Mouse (Mus musculus): ENCODE results near the gene Gm11541. TPM values are rescaled to one million over a fixed set of nuclear protein-coding genes. Genes with fewer than 3 reads are reported as not detected.
"Not testable (repeated sequence)": the region's sequence is repeated elsewhere in the genome, so short reads cannot be mapped to it uniquely, and the experiment has no call there.

Gene Gm11541
- polyA plus RNA-seq, 1 experiment from 2014 or later = 0.13 TPM

DNA sequence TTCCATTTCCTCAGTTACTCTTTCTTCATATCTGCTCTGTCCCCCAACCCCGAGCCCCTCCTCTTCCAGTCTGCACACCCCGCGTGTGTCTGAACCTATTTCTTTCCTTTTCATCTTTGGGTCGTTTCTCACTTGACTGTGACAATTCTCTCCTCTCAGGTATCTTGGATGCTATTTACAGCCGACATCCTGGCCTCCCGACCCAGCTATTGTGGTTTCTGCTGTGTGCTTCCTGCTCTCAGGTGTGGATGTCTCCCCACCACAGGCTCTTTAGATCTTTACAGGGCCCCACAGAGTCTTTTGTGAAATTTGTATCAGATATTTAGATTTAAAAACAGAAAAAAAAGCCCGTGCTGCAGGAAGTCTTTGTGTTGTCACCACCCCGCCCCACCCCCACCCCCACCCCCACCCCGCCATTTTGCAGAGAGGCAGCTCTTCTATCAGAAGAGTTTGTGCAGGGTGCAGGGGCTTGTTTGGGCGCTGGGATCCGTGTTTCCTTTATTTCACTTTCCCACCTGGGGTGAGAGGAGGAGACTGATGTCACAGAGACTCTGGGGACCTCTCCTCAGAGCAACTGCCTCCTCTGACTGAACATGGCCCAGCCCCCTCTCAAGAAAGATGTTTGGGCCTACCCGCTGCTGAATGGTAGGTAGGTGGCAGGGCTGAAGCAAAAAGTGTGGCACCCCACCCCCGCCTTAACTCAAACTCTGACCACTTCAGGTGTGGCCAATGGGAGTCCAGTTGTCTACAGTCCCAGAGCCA, 6.4 kb downstream of the Gm11541 start:
- peak; percentile 91 for DNase-seq (ENCODE audit: low spot score)

- DNase-seq (ENCODE audit: low spot score) = peak; percentile 43
Measured at GRCm38 (mm10) chr11:94697140-94697539, 7.2 kb downstream of the Gm11541 start.

- DNase-seq (ENCODE audit: low spot score) = peak; percentile 64
Measured at GRCm38 (mm10) chr11:94695508-94695907, 8.8 kb downstream of the Gm11541 start.

GRCm38 (mm10) chr11:94692502-94692901, 11.8 kb downstream of the Gm11541 start:
- DNase-seq (ENCODE audit: low spot score) = not testable (repeated sequence)

DNA sequence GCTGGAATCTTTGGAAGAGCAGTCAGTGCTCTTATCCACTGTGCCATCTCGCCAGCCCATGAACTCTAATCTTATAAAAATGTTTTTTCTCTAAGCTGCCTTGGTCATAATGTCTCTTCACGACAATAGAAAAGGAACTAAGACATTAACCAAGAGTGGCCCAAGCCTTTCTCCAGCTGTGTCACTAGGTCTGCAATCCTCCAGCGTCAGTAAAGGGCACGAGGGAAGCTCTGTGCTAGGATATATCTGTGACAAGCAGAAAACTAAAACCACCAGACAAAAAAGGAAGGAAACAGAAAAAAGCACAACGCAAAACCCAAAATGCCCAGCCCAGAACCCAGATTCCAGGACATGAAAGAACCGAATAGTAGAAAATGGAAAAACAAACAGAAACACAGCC, 17.1 kb downstream of the Gm11541 start:
- DNase-seq (ENCODE audit: low spot score) = no peak

DNA sequence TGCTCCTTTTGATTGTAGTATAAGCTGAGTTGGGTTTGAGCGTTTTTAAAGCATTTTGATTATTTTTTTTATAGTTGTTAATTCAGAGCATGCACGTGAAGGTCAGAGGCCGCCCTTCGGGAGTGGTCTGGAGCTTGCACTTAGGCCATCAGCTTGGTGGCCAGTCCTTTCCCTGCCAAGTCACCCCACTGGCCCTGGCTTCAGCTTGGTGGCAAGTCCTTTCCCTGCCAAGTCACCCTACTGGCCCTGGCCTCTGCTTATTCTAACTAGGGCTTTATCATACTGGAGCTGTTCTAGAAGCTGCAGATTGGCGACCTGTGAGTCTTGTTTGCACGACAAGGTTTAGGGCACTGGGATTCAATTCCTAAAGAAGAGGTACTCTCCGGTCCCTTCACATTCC, 21.9 kb downstream of the Gm11541 start:
- no peak for DNase-seq (ENCODE audit: low spot score)

- DNase-seq (ENCODE audit: low spot score) = no peak
Measured at GRCm38 (mm10) chr11:94681640-94682039, 22.7 kb downstream of the Gm11541 start.

GRCm38 (mm10) chr11:94680639-94681038, 23.7 kb downstream of the Gm11541 start:
- no peak for DNase-seq (ENCODE audit: low spot score)

DNA sequence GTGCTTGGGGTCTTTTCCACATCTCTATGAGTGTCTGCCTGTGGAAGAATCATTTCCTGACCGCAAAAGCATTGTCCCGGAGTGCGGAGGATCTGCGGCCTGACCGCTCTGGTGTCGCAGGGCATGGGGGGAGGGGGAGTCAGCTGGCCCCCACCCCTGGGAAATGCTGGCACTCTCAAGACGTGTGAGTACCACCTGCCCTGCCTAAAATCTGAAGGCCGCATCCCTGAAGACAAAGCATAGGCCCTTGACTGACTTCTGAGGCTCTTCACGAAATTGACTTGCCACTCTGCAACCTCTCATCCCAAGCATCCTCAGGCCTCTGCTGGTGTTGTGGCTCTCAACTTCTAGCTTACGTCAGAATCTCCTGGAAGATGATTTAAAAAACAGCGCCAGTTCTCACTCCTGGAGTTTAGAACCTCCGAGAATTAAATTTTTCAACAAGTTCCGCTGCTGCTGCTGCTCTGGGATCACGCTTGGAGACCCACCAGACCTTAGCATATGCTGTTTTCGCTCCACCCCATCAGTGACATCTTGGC, 26.6 kb downstream of the Gm11541 start:
- DNase-seq (ENCODE audit: low spot score) = no peak

DNA sequence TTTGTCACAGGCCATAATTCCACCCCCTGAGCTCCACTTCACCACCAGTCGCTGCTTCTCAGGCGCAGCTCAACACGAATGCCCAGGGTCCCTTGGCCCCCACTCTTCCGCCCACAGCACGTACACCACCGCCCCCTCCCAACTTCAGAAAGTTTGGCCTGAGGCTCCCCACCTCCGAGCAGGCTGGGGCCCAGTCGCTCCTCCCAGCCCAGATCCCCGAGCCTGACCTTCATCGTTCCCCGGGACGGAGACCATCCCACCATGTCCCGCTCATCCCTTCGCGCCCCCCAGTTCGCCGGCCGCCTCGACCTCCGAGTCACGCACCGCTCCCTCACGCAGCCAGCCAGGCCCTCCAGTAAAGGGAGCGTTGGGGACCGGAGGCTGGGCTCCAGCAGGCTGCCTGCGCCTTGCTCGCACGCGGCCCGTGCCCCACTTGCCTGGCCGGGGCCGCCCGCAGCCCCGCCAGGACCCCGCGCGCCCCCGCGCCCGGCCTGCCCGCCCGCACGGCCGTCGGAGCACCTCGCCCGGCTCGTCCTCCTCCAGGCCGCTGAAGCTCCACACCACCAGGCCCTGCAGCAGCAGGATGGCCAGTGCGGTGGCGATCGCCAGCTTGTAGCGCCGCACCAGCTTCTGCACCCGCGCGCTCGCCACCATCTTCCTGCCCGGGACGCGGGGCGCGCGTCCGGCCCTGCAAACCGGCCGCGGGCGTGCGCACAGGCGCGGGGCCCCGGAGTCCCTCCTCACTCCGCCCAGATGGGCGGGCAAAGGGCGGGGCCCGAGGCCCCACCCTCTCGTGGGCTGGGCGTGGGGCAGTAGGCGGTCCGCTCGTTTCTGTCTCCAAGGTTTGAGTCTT, 27.3 kb downstream of the Gm11541 start, which contains the start of gene Xylt2:
Xylt2 (minus strand) TSS at position 762 of the 853 bp plus-strand sequence.
- DNase-seq (ENCODE audit: low spot score) = peak; percentile 95

GRCm38 (mm10) chr11:94676308-94676707, 28.0 kb downstream of the Gm11541 start:
- no peak for DNase-seq (ENCODE audit: low spot score)

DNA sequence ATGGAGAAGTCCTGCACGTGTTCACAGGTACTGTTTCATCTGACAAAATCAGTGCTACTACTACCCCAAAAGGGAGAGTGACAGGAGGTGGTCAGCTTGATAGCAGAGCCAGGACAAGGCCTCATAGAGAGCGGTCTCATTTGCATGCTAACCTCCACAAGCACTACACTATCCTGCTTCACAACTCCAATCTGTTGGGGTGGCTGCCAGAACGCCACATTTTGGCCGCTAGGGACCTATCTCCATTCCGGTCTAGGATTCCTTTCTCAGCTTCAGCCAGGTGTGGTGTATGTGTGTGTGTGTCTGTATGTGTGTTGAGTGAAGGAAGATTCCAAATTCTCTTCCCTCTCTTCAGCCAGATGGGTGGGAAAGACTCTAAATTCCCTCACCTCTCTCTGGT, 28.9 kb downstream of the Gm11541 start:
- no peak for DNase-seq (ENCODE audit: low spot score)

GRCm38 (mm10) chr11:94674984-94675383, 29.3 kb downstream of the Gm11541 start:
- DNase-seq (ENCODE audit: low spot score) = no peak

DNA sequence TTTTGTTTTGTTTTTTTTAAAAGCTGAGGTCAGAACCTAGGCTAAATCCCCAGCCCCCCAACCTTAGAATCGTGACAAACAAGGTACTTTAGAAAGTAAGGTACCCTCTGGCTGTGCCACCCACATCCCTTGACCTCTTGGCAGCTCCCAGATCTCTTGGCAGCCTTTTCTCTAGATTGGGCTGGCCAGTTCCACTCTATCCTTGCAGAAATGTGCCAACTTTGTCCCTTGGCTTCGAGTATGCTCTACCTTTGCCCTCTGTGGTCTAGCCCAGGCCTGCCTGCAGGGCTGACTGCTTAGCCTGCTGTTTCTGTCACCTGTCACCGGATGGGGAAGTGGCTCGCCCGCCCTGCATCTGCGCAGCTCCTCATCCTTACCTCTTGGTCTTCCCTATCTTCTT, 39.0 kb downstream of the Gm11541 start:
- DNase-seq (ENCODE audit: low spot score) = no peak

DNA sequence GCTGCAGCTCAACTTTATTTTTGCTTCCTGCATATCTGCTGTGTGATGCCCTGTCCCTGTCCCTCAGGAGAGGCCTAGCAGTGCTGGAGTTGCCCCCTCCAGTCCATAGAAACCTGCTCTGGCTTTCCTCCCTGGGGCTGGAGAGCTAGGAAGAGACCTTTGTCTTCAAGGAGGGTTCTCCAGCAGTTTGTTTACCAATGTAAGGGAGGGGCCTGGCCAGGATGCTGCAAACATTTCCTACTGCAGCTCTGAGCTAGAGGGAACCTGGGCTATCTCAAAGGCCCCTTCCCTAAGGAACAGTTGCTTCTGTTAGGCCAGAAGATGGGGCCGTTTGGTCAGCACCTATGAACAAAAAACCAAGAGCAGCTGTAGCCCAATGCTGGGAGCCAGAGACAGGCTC, 43.0 kb downstream of the Gm11541 start:
- DNase-seq (ENCODE audit: low spot score) = no peak

DNA sequence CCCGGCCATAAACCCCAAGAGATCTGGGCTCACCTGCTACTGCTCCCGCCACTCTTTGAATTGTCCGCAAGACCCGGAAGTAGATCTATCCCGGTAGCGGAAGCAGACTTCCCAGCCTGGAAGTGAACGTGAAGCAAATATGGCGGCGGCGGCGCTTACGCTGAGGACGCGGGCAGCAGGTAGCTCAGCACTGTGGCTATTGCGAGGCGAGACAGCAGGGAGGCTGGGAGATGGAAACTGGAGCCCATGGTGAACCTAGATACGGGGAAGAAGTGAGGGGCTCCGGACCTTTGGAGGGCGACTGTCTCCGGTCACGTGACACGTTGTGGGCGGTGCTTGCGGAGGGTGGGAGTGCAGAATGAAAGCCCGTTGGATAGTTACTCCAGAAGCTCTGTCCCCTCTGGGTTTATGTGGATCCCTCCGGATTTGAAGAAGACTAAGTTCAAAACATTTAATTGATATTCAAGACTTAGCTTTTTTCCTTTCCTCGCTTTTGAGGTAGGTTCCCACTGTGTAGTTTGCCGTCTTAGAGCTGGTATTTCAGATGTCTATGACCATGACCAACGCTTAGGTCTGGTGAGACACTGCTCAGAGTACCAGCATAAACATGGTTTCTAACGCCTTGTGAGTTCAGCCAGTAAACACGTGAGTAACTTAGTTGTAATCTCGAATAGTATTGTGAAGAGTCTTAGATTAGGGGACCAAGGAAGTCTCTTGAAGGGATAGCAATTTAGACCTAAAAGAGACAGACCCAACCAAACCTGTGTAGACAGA, 50.4 kb downstream of the Gm11541 start, which contains the start of the genes Mrpl27 and Eme1:
Mrpl27 (plus strand) TSS at position 105 of the 774 bp plus-strand sequence.
Eme1 (minus strand) TSS at position 302 of the 774 bp plus-strand sequence.
- peak; percentile 81 for DNase-seq (ENCODE audit: low spot score)

DNA sequence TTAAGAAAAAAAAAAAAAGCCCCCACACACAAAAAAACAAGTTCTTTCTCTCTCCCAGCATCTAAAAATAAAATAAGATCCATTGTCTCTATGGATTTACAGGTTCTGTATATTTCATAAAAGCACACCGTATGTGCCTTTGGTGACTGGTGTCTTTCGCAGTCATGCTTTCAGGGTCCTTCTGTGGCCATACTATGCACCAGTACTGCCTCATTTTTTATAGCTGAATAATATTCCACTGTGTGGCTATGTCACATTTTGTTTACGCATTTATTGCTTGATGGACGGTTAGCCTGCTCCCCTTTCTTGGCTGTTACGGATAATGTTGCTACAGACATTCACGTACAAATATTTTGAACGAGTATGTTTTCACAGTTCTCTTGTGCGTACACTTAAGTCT, 51.3 kb downstream of the Gm11541 start:
- DNase-seq (ENCODE audit: low spot score) = no peak

GRCm38 (mm10) chr11:94651241-94651640, 53.1 kb downstream of the Gm11541 start:
- not testable (repeated sequence) for DNase-seq (ENCODE audit: low spot score)

- DNase-seq (ENCODE audit: low spot score) = no peak
Measured at GRCm38 (mm10) chr11:94646457-94646856, 57.8 kb downstream of the Gm11541 start.

Data from thymus, postnatal 0 days (tissue).